Mouse (Mus musculus): Measurements from ENCODE around the gene Supt6.
"Not testable (repeated sequence)": the region's sequence is repeated elsewhere in the genome, so short reads cannot be mapped to it uniquely, and the experiment has no call there.

The Supt6 gene

GRCm38 (mm10) chr11:78223586-78223985 is 22.2 kb downstream of the Supt6 start:
- DNase-seq (ENCODE audit: low read depth, low spot score) = peak; percentile 37

- DNase-seq (ENCODE audit: low read depth, low spot score) = no peak
These were observed 30.0 kb downstream of the Supt6 start for GRCm38 (mm10) chr11:78215709-78216317.

- no peak for DNase-seq (ENCODE audit: low read depth, low spot score)
These were observed 32.5 kb downstream of the Supt6 start for GRCm38 (mm10) chr11:78213086-78213817.

- DNase-seq (ENCODE audit: low read depth, low spot score) = no peak
These were observed 34.3 kb downstream of the Supt6 start for GRCm38 (mm10) chr11:78211513-78211912.

GRCm38 (mm10) chr11:78210615-78211014 is 35.2 kb downstream of the Supt6 start:
- no peak for DNase-seq (ENCODE audit: low read depth, low spot score)

- DNase-seq (ENCODE audit: low read depth, low spot score) = no peak
These were observed 35.9 kb downstream of the Supt6 start for GRCm38 (mm10) chr11:78209886-78210285.

- DNase-seq (ENCODE audit: low read depth, low spot score) = no peak
These were observed 38.6 kb downstream of the Supt6 start for GRCm38 (mm10) chr11:78207190-78207589.

- no peak for DNase-seq (ENCODE audit: low read depth, low spot score)
These were observed 40.2 kb downstream of the Supt6 start for GRCm38 (mm10) chr11:78205361-78206206.

- no peak for DNase-seq (ENCODE audit: low read depth, low spot score)
These were observed 41.5 kb downstream of the Supt6 start for GRCm38 (mm10) chr11:78204287-78204686.

GRCm38 (mm10) chr11:78202372-78202771 is 43.4 kb downstream of the Supt6 start:
- DNase-seq (ENCODE audit: low read depth, low spot score) = no peak

GRCm38 (mm10) chr11:78195101-78195863 is 50.5 kb downstream of the Supt6 start:
- DNase-seq (ENCODE audit: low read depth, low spot score) = no peak

GRCm38 (mm10) chr11:78194411-78195100 is 51.2 kb downstream of the Supt6 start:
- peak; percentile 66 for DNase-seq (ENCODE audit: low read depth, low spot score)

GRCm38 (mm10) chr11:78193113-78193512 is 52.7 kb downstream of the Supt6 start, which contains the start of gene Proca1:
Gene Proca1 (plus strand): TSS chr11:78193392.
- no peak for DNase-seq (ENCODE audit: low read depth, low spot score)

GRCm38 (mm10) chr11:78190041-78190440 is 55.7 kb downstream of the Supt6 start:
- DNase-seq (ENCODE audit: low read depth, low spot score) = no peak

GRCm38 (mm10) chr11:78189234-78190040 is 56.4 kb downstream of the Supt6 start:
- DNase-seq (ENCODE audit: low read depth, low spot score) = no peak

GRCm38 (mm10) chr11:78188331-78189233 is 57.2 kb downstream of the Supt6 start, which contains the start of gene Rab34:
Gene Rab34 (plus strand): TSS chr11:78188430.
- DNase-seq (ENCODE audit: low read depth, low spot score) = peak; percentile 41

- DNase-seq (ENCODE audit: low read depth, low spot score) = not testable (repeated sequence)
These were observed 61.1 kb downstream of the Supt6 start for GRCm38 (mm10) chr11:78184702-78185101.

- no peak for DNase-seq (ENCODE audit: low read depth, low spot score)
These were observed 61.8 kb downstream of the Supt6 start for GRCm38 (mm10) chr11:78183884-78184514.
